ENCODE assay signal across 14 mouse cellular contexts in the genomic region with DNA sequence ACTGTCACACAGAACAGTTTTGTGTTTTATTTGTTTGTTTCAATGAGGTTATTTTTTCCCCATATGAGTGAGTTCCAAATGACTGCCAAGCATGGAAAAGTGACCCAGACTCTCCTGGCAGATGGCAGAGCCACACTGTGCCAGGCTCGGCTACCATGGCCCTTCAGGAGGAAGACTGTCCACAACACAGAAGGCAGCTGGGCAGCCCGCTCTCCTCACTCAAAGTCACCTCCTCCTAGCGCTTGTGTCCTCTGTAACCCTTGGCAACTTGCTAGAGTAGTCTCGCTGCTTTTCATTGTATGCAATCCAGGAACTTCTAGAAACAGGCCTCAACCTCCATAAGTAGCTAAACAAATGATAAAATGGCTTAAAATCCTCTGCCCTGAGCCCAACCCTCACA.
DNase-seq lines count a peak whose midpoint lies in the region; ATAC-seq lines count a peak whose summit lies in the region.
"Had no signal": no experiment of that assay in that cellular context is flagged by ENCODE, and none has a peak within 500 bp of the region (broad histone marks: within the 10 kb centered on the region; RNA-seq: fewer than 3 reads in every experiment).

No protein-coding gene starts in this region.

- no peaks in the 10 kb centered on the region for H3K9me3 ChIP-seq in hindbrain, embryonic 15.5 days
- no peaks in the 10 kb centered on the region for H3K9me3 ChIP-seq in hindbrain, embryonic 13.5 days
- no peaks in the 10 kb centered on the region for H3K9me3 ChIP-seq in forebrain, embryonic 15.5 days
- H3K9me3 ChIP-seq: forebrain, embryonic 12.5 days; heart, embryonic 10.5 days; liver, embryonic 13.5 days had no signal

- peak; percentile 65; the same call in 1 of the 2 replicates for ATAC-seq in hindbrain, embryonic 15.5 days (ENCODE audit: low FRiP score, low read depth)
- ATAC-seq in hindbrain, embryonic 13.5 days (ENCODE audit: low FRiP score) = no peak
- ATAC-seq in erythroblast, adult 5-6 weeks (replicated peaks; ENCODE audit: low FRiP score, poor library complexity, severe bottlenecking) = no peak
- no peak for ATAC-seq in forebrain, embryonic 15.5 days (replicated peaks)
- ATAC-seq: Patski had no signal

- no peaks in the 10 kb centered on the region for H3K36me3 ChIP-seq in hindbrain, embryonic 15.5 days
- no peaks in the 10 kb centered on the region for H3K36me3 ChIP-seq in hindbrain, embryonic 13.5 days
- no peaks in the 10 kb centered on the region for H3K36me3 ChIP-seq in forebrain, embryonic 15.5 days
- H3K36me3 ChIP-seq: forebrain, embryonic 12.5 days; heart, embryonic 10.5 days; liver, embryonic 13.5 days had no signal

- WGBS in hindbrain, embryonic 15.5 days = 67% methylated on average over 4 of the region's 4 CpGs
- WGBS in hindbrain, embryonic 13.5 days = 74% methylated on average over 4 of the region's 4 CpGs
- WGBS in forebrain, embryonic 15.5 days = 76% methylated on average over 4 of the region's 4 CpGs

- no peak overlapping the region for H3K4me2 ChIP-seq in hindbrain, embryonic 15.5 days
- no peak overlapping the region for H3K4me2 ChIP-seq in hindbrain, embryonic 13.5 days
- no peak overlapping the region for H3K4me2 ChIP-seq in forebrain, embryonic 15.5 days (replicated peaks)
- H3K4me2 ChIP-seq: forebrain, embryonic 12.5 days; liver, embryonic 13.5 days had no signal

- no peak overlapping the region for H3K4me3 ChIP-seq in hindbrain, embryonic 15.5 days
- no peak overlapping the region for H3K4me3 ChIP-seq in hindbrain, embryonic 13.5 days
- no peak overlapping the region for H3K4me3 ChIP-seq in forebrain, embryonic 15.5 days
- H3K4me3 ChIP-seq: forebrain, embryonic 12.5 days; heart, embryonic 10.5 days; liver, embryonic 13.5 days had no signal

- H3K27me3 ChIP-seq in hindbrain, embryonic 15.5 days = no peaks in the 10 kb centered on the region
- H3K27me3 ChIP-seq in hindbrain, embryonic 13.5 days = no peaks in the 10 kb centered on the region
- no peaks in the 10 kb centered on the region for H3K27me3 ChIP-seq in forebrain, embryonic 15.5 days
- H3K27me3 ChIP-seq: forebrain, embryonic 12.5 days; liver, embryonic 13.5 days; Patski had no signal

- H3K9ac ChIP-seq in hindbrain, embryonic 15.5 days = no peak overlapping the region
- H3K9ac ChIP-seq in hindbrain, embryonic 13.5 days = no peak overlapping the region
- no peak overlapping the region for H3K9ac ChIP-seq in forebrain, embryonic 15.5 days (replicated peaks)
- H3K9ac ChIP-seq: forebrain, embryonic 12.5 days; liver, embryonic 13.5 days had no signal

- H3K27ac ChIP-seq in hindbrain, embryonic 15.5 days (replicated peaks) = no peak overlapping the region
- H3K27ac ChIP-seq in hindbrain, embryonic 13.5 days = no peak overlapping the region
- H3K27ac ChIP-seq in forebrain, embryonic 15.5 days (replicated peaks) = no peak overlapping the region
- H3K27ac ChIP-seq: forebrain, embryonic 12.5 days; heart, embryonic 10.5 days; liver, embryonic 13.5 days had no signal

- 0 out of 2 replicates have a peak, but pooled peaks cover 4% of the 10 kb centered on the region for H3K4me1 ChIP-seq in hindbrain, embryonic 15.5 days (replicated peaks)
- H3K4me1 ChIP-seq in hindbrain, embryonic 13.5 days (replicated peaks) = peaks cover 10% of the 10 kb centered on the region; the same call in 1 of the 2 replicates
- 0 out of 2 replicates have a peak, but pooled peaks cover 3% of the 10 kb centered on the region for H3K4me1 ChIP-seq in forebrain, embryonic 15.5 days
- H3K4me1 ChIP-seq: forebrain, embryonic 12.5 days; heart, embryonic 10.5 days; liver, embryonic 13.5 days had no signal

- peak; percentile 31 for DNase-seq in cerebellum, adult 9-10 months
- peak; percentile 37 to 55 for DNase-seq in layer of hippocampus, postnatal 10 days (ENCODE audit: low spot score in 2 of 2)
- DNase-seq in right cerebral cortex, adult 2 months (ENCODE audit: low spot score in 2 of 2) = peak; percentile 15 to 33
- no peak for DNase-seq in kidney, adult 18-20 months
- DNase-seq: kidney, postnatal 25 days; liver, embryonic 13.5 days; lung, postnatal 4 days had no signal
